Mouse (Mus musculus) MEL (cell line): ENCODE data around the gene Mertk. TPM values are rescaled to one million over a fixed set of nuclear protein-coding genes. Genes with fewer than 3 reads are reported as not detected.

Experiments used
- DNase-seq: peaks from one replicate; pipeline ENCODE4 v3.0.0; 2011; ENCODE audit warnings: low read depth, low spot score
- H3K27ac ChIP-seq: 2 replicates; pipeline ENCODE4 v1.5.1; 2012; ENCODE audit warnings: low read depth, mild to moderate bottlenecking, control low read depth, low read length, moderate library complexity; ENCODE audit not compliant: control insufficient read depth
- H3K27me3 ChIP-seq, 2 experiments: fragments of 150-350 bp in 1 of 2; sonication (generic) in 1 of 2; 2 replicates each; pipeline ENCODE4 v1.6.1; 2012; ENCODE audit warnings: low read length in 2 of 2, mild to moderate bottlenecking in 2 of 2, improper control_type of control experiment in 1 of 2, moderate library complexity in 1 of 2; ENCODE audit not compliant: insufficient read depth in 2 of 2, control insufficient read depth in 1 of 2
- H3K36me3 ChIP-seq, 2 experiments: 2 replicates each; pipeline ENCODE4 v1.6.1; 2012 to 2014; ENCODE audit warnings: low read length in 2 of 2, improper control_type of control experiment in 1 of 2, inconsistent platforms in 1 of 2, mild to moderate bottlenecking in 1 of 2; ENCODE audit not compliant: insufficient read depth in 2 of 2, control insufficient read depth in 1 of 2
- H3K4me1 ChIP-seq, 2 experiments: fragments of 150-350 bp in 1 of 2; sonication (generic) in 1 of 2; 2 replicates each; pipeline ENCODE4 v1.6.1; 2012; ENCODE audit warnings: low read length in 2 of 2, improper control_type of control experiment in 1 of 2, mild to moderate bottlenecking in 1 of 2; ENCODE audit not compliant: insufficient read depth in 2 of 2, control insufficient read depth in 1 of 2
- H3K4me3 ChIP-seq, 2 experiments: fragments of 150-350 bp in 1 of 2; sonication (generic) in 1 of 2; 2 replicates each; pipeline ENCODE4 v1.5.1; 2012; ENCODE audit warnings: low read depth in 2 of 2, low read length in 2 of 2, mild to moderate bottlenecking in 2 of 2, moderate library complexity in 2 of 2, control low read depth in 1 of 2, improper control_type of control experiment in 1 of 2; ENCODE audit not compliant: control insufficient read depth in 1 of 2, insufficient read depth in 1 of 2
- H3K79me2 ChIP-seq: 2 replicates; pipeline ENCODE4 v1.6.1; 2012; ENCODE audit warnings: mild to moderate bottlenecking, low read length, moderate library complexity; ENCODE audit not compliant: control insufficient read depth, poor library complexity, insufficient read depth
- H3K9ac ChIP-seq: 2 replicates; pipeline ENCODE4 v1.6.1; 2012; ENCODE audit warnings: low read depth, mild to moderate bottlenecking, control low read depth, low read length, moderate library complexity; ENCODE audit not compliant: control insufficient read depth, poor library complexity, severe bottlenecking
- H3K9me3 ChIP-seq: fragments of 150-350 bp; sonication (generic); replicated peaks from 2 replicates; pipeline ENCODE4 v1.6.1; 2012; ENCODE audit warnings: mild to moderate bottlenecking, low read length, improper control_type of control experiment, moderate library complexity; ENCODE audit not compliant: insufficient read depth
- BHLHE40 ChIP-seq: IDR thresholded peaks from 2 replicates; pipeline ENCODE4 v1.6.1; 2012; ENCODE audit warnings: low read depth, mild to moderate bottlenecking, inconsistent platforms, low read length, improper control_type of control experiment, borderline replicate concordance
- EP300 ChIP-seq, 2 experiments: IDR thresholded peaks; 2 replicates each; pipeline ENCODE4 v1.6.1; 2011; ENCODE audit warnings: improper control_type of control experiment in 2 of 2, low read length in 2 of 2, low read depth in 1 of 2, mild to moderate bottlenecking in 1 of 2
- ETS1 ChIP-seq: IDR thresholded peaks from 2 replicates; pipeline ENCODE4 v1.6.1; 2012; ENCODE audit warnings: low read depth, mild to moderate bottlenecking, inconsistent platforms, low read length, improper control_type of control experiment, moderate library complexity
- GABPA ChIP-seq: IDR thresholded peaks from 2 replicates; pipeline ENCODE4 v1.6.1; 2012; ENCODE audit warnings: low read depth, mild to moderate bottlenecking, inconsistent platforms, low read length, improper control_type of control experiment, moderate library complexity
- GATA1 ChIP-seq: IDR thresholded peaks from 2 replicates; pipeline ENCODE4 v1.6.1; 2011; ENCODE audit warnings: low read depth, low read length, improper control_type of control experiment
- HCFC1 ChIP-seq: IDR thresholded peaks from 2 replicates; pipeline ENCODE4 v1.6.1; 2012; ENCODE audit warnings: low read depth, mild to moderate bottlenecking, inconsistent platforms, low read length, improper control_type of control experiment, moderate library complexity
- MAFK ChIP-seq: IDR thresholded peaks from 2 replicates; pipeline ENCODE4 v1.6.1; 2011; ENCODE audit warnings: low read depth, mild to moderate bottlenecking, low read length, improper control_type of control experiment, borderline replicate concordance
- MAZ ChIP-seq: IDR thresholded peaks from 2 replicates; pipeline ENCODE4 v1.6.1; 2012; ENCODE audit warnings: low read depth, mild to moderate bottlenecking, inconsistent platforms, low read length, improper control_type of control experiment
- NELFE ChIP-seq: IDR thresholded peaks from 2 replicates; pipeline ENCODE4 v1.6.1; 2011; ENCODE audit warnings: low read depth, low read length, improper control_type of control experiment
- NRF1 ChIP-seq: IDR thresholded peaks from 2 replicates; pipeline ENCODE4 v1.6.1; 2014; ENCODE audit warnings: low read depth, mild to moderate bottlenecking, inconsistent platforms, low read length, improper control_type of control experiment, moderate library complexity; ENCODE audit not compliant: poor library complexity, insufficient read depth, severe bottlenecking
- POLR2A ChIP-seq, 2 experiments: IDR thresholded peaks; 2 replicates each; pipeline ENCODE4 v1.6.1; 2011 to 2012; ENCODE audit warnings: low read length in 2 of 2, mild to moderate bottlenecking in 2 of 2, control low read depth in 1 of 2, improper control_type of control experiment in 1 of 2, low read depth in 1 of 2, moderate library complexity in 1 of 2; ENCODE audit not compliant: control insufficient read depth in 1 of 2, insufficient read depth in 1 of 2, poor library complexity in 1 of 2
- POLR2AphosphoS2 ChIP-seq: IDR thresholded peaks from 2 replicates; pipeline ENCODE4 v1.6.1; 2011; ENCODE audit warnings: low read length, improper control_type of control experiment
- POLR2AphosphoS5 ChIP-seq: IDR thresholded peaks from 2 replicates; pipeline ENCODE4 v1.6.1; 2012; ENCODE audit warnings: low read depth, borderline replicate concordance, mild to moderate bottlenecking, inconsistent platforms, low read length, moderate library complexity, mixed read lengths
- RAD21 ChIP-seq: IDR thresholded peaks from 2 replicates; pipeline ENCODE4 v1.6.1; 2011; ENCODE audit warnings: mild to moderate bottlenecking, low read depth, low read length, improper control_type of control experiment
- TBP ChIP-seq: IDR thresholded peaks from 2 replicates; pipeline ENCODE4 v1.8.0; 2011; ENCODE audit warnings: low read depth, low read length, improper control_type of control experiment
- UBTF ChIP-seq: IDR thresholded peaks from 2 replicates; pipeline ENCODE4 v1.6.1; 2012; ENCODE audit warnings: low read depth, mild to moderate bottlenecking, inconsistent platforms, low read length, improper control_type of control experiment, moderate library complexity, borderline replicate concordance; ENCODE audit not compliant: insufficient read depth
- USF1 ChIP-seq: IDR thresholded peaks from 2 replicates; pipeline ENCODE4 v1.6.1; 2014; ENCODE audit warnings: low read depth, mild to moderate bottlenecking, inconsistent platforms, low read length, improper control_type of control experiment, moderate library complexity
- ZKSCAN1 ChIP-seq: IDR thresholded peaks from 2 replicates; pipeline ENCODE4 v1.6.1; 2012; ENCODE audit warnings: low read depth, mild to moderate bottlenecking, inconsistent platforms, low read length, improper control_type of control experiment, moderate library complexity
- polyA plus RNA-seq, 2 experiments: library from polyadenylated mRNA; stranded (reverse) in 1 of 2; unstranded in 1 of 2; fragments of >175 nt in 1 of 2; fragments of >200 nt in 1 of 2; gene quantifications; 2 replicates each; pipeline versions ENCODE4 v1.2.1 to v1.2.4; 2012; ENCODE audit warnings: low replicate concordance in 2 of 2, low read depth in 1 of 2; ENCODE audit not compliant: insufficient read length in 2 of 2, insufficient read depth in 1 of 2, missing spikeins in 1 of 2
- total RNA-seq: library from RNA; depleted of rRNA; stranded (reverse); fragments of 300-350 nt; gene quantifications from 2 replicates; pipeline ENCODE4 v1.2.3, GENCODE M21; 2012

The Mertk gene
- total and polyA plus RNA-seq, 3 experiments = not detected

GRCm38 (mm10) chr2:128731951-128732350 lies 33.2 kb downstream of the Mertk start:
- no peak overlapping the region for H3K4me3 ChIP-seq
- no peak for DNase-seq
- H3K9me3 ChIP-seq = no peaks in the 10 kb centered on the region
- no peaks in the 10 kb centered on the region for H3K36me3 ChIP-seq
- no peaks in the 10 kb centered on the region for H3K79me2 ChIP-seq
- H3K9ac ChIP-seq = no peak overlapping the region
- no peaks in the 10 kb centered on the region for H3K4me1 ChIP-seq
- no peak overlapping the region for H3K27ac ChIP-seq
- TF ChIP-seq HCFC1 = no peak
- no peak for TF ChIP-seq MAFK
- TF ChIP-seq RAD21 = no peak
- no peak for TF ChIP-seq ZKSCAN1
- TF ChIP-seq GABPA = no peak
- no peak for TF ChIP-seq NELFE
- no peak for TF ChIP-seq BHLHE40
- no peak for TF ChIP-seq POLR2AphosphoS5
- H3K27me3 ChIP-seq = peaks cover 3 to 5% of the 10 kb centered on the region in 2 experiments

GRCm38 (mm10) chr2:128735089-128735488 lies 36.3 kb downstream of the Mertk start:
- TF ChIP-seq POLR2A (IDR thresholded peaks at IDR 0.05; ENCODE audit: control insufficient read depth in 1 of 2, insufficient read depth in 1 of 2, low read depth in 1 of 2, low read length in 2 of 2, poor library complexity in 1 of 2) (no peak), POLR2AphosphoS2 (no peak), ETS1 (no peak), MAZ (no peak)
- H3K79me2 ChIP-seq = no peaks in the 10 kb centered on the region
- no peak for DNase-seq

GRCm38 (mm10) chr2:128737051-128737450 lies 38.3 kb downstream of the Mertk start:
- Histone ChIP-seq H3K79me2 (no peaks in the 10 kb centered on the region), H3K4me3 (no peak overlapping the region), H3K9me3 (no peaks in the 10 kb centered on the region), H3K9ac (no peak overlapping the region), H3K4me1 (no peaks in the 10 kb centered on the region), H3K27ac (no peak overlapping the region), H3K36me3 (no peaks in the 10 kb centered on the region), H3K27me3 (peaks cover 0 to 2% of the 10 kb centered on the region in 2 experiments; a peak in 2 of 4 replicates)
- no peak for DNase-seq
- no peak for TF ChIP-seq USF1
- no peak for TF ChIP-seq TBP
- no peak for TF ChIP-seq UBTF
- TF ChIP-seq GATA1 = no peak
- no peak for TF ChIP-seq NRF1
- no peak for TF ChIP-seq EP300 (IDR thresholded peaks at IDR 0.05; ENCODE audit: low read depth in 1 of 2, low read length in 2 of 2)

More at GRCm38 (mm10) chr2:128735089-128735488, 36.3 kb downstream of the Mertk start:
- Histone ChIP-seq H3K36me3 (no peaks in the 10 kb centered on the region), H3K9me3 (no peaks in the 10 kb centered on the region), H3K9ac (no peak overlapping the region), H3K27ac (no peak overlapping the region), H3K4me3 (no peak overlapping the region), H3K4me1 (no peaks in the 10 kb centered on the region), H3K27me3 (peaks cover 0 to 2% of the 10 kb centered on the region in 2 experiments; a peak in 2 of 4 replicates)
